Mouse (Mus musculus): ENCODE data around the gene Rccd1. TPM values are rescaled to one million over a fixed set of nuclear protein-coding genes. Genes with fewer than 3 reads are reported as not detected.

The Rccd1 gene
- 6.8 and 8.4 TPM in 2 replicates for polyA plus RNA-seq (2014; fragmentation: Nextera tagmentation; extraction: Ambion mirVana)

DNA sequence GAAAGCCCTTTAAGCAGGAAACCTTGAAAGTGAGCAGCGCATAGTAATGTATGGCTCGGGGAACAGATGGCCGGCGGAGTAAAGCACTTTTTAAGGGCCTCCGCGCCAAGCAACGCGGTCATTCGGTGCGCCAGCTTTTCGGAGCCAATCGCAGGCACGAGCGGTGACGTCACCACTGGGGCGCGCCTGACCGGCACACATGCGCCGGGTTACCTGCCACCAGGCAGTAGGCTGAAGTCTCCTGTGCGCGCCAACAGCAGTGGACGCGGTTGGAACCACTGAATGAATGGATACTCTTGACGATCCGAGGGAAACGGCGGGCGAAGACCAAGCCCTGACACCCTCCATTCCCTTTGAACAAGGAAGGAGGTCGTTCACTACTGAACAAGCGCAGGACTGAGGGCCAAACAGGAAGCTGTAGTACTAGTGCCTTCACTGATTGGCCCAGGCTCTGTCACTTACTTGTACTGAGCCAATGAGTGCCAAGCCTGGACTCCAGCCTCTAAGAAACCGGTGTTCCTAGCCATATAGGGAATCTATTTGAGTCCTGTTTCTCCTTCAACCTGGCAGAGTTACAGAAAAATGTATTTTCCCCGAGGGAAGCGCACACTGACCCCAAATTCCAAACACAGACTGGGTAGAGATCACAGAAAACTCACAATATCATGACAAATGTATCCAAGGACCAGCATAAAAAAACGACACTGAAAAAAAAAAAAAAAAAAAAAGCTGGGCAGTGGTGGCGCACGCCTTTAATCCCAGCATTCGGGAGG lies at the start of gene Rccd1:
Gene Rccd1, minus strand, starts transcription at position 412 of the 773 bp plus-strand sequence.
- Histone ChIP-seq H3K9me3 (ENCODE audit: control insufficient read depth, low read length) (no peaks in the 10 kb centered on the region), H3K27ac (replicated peaks; ENCODE audit: low read depth, low read length) (peak within 1 kb of the TSS; percentile 89), H3K4me3 (ENCODE audit: low read depth, low read length) (peak within 1 kb of the TSS; percentile 62), H3K4me2 (ENCODE audit: low read depth, low read length) (peak within 1 kb of the TSS; percentile 76), H3K27me3 (replicated peaks; ENCODE audit: control insufficient read depth, insufficient read depth, low read length) (no peaks in the 10 kb centered on the region), H3K4me1 (ENCODE audit: control insufficient read depth, insufficient read depth, low read length) (peaks cover 9% of the 10 kb centered on the region), H3K36me3 (ENCODE audit: control insufficient read depth, insufficient read depth, low read length) (peaks cover 54% of the 10 kb centered on the region), H3K9ac (ENCODE audit: low read depth, low read length) (peak within 1 kb of the TSS; percentile 71)
- DNase-seq (ENCODE audit: low spot score): peak; percentile 99
- WGBS: 2% methylated on average over 38 of the region's 38 CpGs
- peak; percentile 99 for ATAC-seq (ENCODE audit: low read depth)

DNA sequence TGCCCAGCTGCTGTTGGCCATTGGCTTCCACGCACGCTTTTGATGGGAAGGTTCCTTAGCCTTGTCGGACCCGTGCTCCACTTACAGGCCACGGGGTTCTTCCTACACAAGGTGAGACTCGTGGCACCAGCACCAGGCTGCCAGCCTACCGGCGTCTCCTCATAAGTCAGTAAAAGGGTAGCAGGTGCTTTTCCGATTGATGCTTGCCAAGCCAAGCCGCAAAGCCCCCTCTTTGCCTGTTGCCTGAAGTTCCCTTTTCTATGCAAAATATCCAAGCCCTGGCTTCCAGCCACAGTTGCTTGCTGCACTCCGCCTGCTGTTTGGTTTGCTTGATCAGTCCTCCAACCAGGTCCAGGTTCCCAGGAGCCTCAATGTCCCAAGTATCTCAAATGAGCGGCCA lies 49.6 kb upstream of the Rccd1 start:
- Histone ChIP-seq H3K4me2 (ENCODE audit: low read depth, low read length) (no peak overlapping the region), H3K4me3 (ENCODE audit: low read depth, low read length) (no peak overlapping the region), H3K27ac (replicated peaks; ENCODE audit: low read depth, low read length) (no peak overlapping the region), H3K36me3 (ENCODE audit: control insufficient read depth, insufficient read depth, low read length) (0 out of 2 replicates have a peak, but pooled peaks cover 7% of the 10 kb centered on the region), H3K4me1 (ENCODE audit: control insufficient read depth, insufficient read depth, low read length) (peaks cover 14% of the 10 kb centered on the region), H3K27me3 (replicated peaks; ENCODE audit: control insufficient read depth, insufficient read depth, low read length) (no peaks in the 10 kb centered on the region), H3K9me3 (ENCODE audit: control insufficient read depth, low read length) (no peaks in the 10 kb centered on the region), H3K9ac (ENCODE audit: low read depth, low read length) (no peak overlapping the region)
- 77% methylated on average over 12 of the region's 12 CpGs for WGBS
- DNase-seq (ENCODE audit: low spot score) (no peak), ATAC-seq (ENCODE audit: low read depth) (no peak)

DNA sequence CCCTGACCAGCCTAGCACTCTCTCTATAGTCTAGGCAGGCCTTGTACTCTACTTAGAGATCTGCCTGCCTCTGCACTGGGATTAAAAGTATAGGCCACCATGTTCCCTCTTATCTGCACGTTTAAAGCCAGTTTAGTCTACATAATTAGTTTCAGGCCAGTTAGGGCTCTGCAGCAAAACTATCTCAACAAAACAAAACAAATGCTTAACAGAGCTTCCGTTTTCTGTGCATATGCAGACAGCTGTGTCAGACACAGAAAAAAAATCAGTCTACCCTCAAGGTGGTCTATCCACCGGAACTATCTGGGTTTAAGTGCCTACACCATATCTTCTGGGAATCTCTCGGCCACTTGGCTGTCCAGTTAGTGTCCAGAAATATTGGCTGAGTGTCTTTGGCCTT lies 49.1 kb upstream of the Rccd1 start:
- peaks cover 14% of the 10 kb centered on the region for H3K4me1 ChIP-seq (ENCODE audit: control insufficient read depth, insufficient read depth, low read length)
- H3K9me3 ChIP-seq (ENCODE audit: control insufficient read depth, low read length): no peaks in the 10 kb centered on the region
- H3K4me2 ChIP-seq (ENCODE audit: low read depth, low read length): no peak overlapping the region
- ATAC-seq (ENCODE audit: low read depth): no peak
- H3K27ac ChIP-seq (replicated peaks; ENCODE audit: low read depth, low read length): no peak overlapping the region
- no peak overlapping the region for H3K9ac ChIP-seq (ENCODE audit: low read depth, low read length)
- no peaks in the 10 kb centered on the region for H3K27me3 ChIP-seq (replicated peaks; ENCODE audit: control insufficient read depth, insufficient read depth, low read length)
- H3K4me3 ChIP-seq (ENCODE audit: low read depth, low read length): no peak overlapping the region
- H3K36me3 ChIP-seq (ENCODE audit: control insufficient read depth, insufficient read depth, low read length): peaks cover 6% of the 10 kb centered on the region
- 68% methylated on average over 4 of the region's 4 CpGs for WGBS
- DNase-seq (ENCODE audit: low spot score): no peak

DNA sequence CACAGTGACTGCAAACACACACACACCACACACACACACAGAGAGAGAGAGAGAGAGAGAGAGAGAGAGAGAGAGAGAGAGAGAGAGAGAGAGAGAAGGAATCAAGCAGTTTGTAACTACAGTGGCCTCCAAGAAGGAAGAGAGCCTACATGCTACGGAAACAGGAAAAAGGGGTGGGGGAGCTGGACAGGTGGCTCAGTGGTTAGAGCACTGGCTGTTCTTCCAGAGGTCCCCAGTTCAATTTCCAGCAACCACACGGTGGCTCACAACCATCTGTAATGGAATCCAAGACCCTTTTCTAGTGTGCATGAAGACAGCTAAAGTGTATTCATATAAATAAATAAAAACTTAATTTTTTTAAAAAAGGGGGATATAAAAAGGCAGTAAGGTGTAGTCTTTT lies 48.4 kb upstream of the Rccd1 start:
- WGBS: 53% methylated on average over 2 of the region's 2 CpGs
- H3K4me3 ChIP-seq (ENCODE audit: low read depth, low read length): no peak overlapping the region
- H3K27ac ChIP-seq (replicated peaks; ENCODE audit: low read depth, low read length): no peak overlapping the region
- H3K36me3 ChIP-seq (ENCODE audit: control insufficient read depth, insufficient read depth, low read length): peaks cover 10% of the 10 kb centered on the region
- ATAC-seq (ENCODE audit: low read depth) (no peak), DNase-seq (ENCODE audit: low spot score) (no peak)
- H3K4me2 ChIP-seq (ENCODE audit: low read depth, low read length): no peak overlapping the region
- H3K9me3 ChIP-seq (ENCODE audit: control insufficient read depth, low read length): no peaks in the 10 kb centered on the region
- no peak overlapping the region for H3K9ac ChIP-seq (ENCODE audit: low read depth, low read length)
- H3K27me3 ChIP-seq (replicated peaks; ENCODE audit: control insufficient read depth, insufficient read depth, low read length): no peaks in the 10 kb centered on the region
- H3K4me1 ChIP-seq (ENCODE audit: control insufficient read depth, insufficient read depth, low read length): peaks cover 14% of the 10 kb centered on the region

DNA sequence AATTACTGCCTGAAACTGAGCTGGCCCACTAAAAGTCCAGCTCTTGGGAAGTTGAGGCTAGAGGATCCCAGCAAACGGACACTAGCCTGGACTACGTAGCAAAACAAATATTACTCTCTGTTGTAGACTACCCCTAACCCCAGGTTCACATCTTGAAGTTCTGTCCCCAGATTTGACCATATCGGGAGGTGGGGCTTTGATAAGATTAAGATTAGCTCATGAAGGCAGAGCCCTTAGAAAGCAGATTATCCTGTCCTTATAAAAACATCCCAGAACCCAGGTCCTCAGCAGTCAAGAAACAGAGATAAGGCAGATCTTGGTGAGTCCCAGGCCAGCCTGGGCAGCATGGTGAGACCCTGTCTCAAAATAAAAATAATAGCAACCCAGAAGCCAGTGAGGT lies 47.9 kb upstream of the Rccd1 start:
- WGBS: 79% methylated on average over 3 of the region's 3 CpGs
- peaks cover 14% of the 10 kb centered on the region for H3K4me1 ChIP-seq (ENCODE audit: control insufficient read depth, insufficient read depth, low read length)
- no peak for ATAC-seq (ENCODE audit: low read depth)

DNA sequence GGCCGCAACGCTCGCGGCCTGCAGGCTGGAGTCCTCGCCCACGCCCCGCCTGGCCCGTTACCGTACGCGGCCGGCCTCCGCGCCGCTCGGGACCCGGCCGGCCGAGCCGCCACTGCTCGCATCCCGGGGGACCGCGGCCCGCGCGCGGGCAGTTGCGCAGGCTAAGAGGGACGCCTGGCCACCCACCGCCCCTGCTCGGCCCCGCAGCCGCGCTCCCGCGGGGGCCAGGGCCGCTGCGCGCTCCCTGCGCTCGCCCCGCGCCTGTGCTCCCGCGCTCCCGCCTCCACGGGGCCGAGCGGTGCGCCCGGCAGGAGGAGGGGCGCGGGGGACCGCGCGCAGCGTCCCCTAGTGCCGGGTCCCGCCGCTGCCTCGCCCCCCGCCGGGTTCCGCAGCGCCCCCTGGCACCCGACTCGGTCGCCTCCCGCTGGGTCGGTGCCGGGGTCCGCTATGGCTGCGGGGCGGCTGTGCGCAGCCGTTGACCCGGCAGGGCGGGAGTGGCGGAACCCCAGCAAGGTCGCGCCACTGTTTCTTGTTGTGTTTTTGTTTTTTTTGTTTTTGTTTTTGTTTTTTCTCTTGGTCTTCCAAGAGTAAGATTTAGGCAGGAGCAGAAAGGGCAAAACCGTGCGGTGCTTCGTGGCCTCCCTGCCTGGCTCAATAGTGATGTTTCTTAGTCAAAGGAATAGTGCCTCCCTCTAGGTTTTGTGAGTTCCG lies 46.9 kb upstream of the Rccd1 start, which contains the start of gene Man2a2:
Gene Man2a2, minus strand, starts transcription at position 335 of the 711 bp plus-strand sequence.
- peaks cover 14% of the 10 kb centered on the region for H3K4me1 ChIP-seq (ENCODE audit: control insufficient read depth, insufficient read depth, low read length)
- peak within 1 kb of the TSS; percentile 87 for H3K27ac ChIP-seq (replicated peaks; ENCODE audit: low read depth, low read length)
- DNase-seq (ENCODE audit: low spot score) (peak; percentile 82), ATAC-seq (ENCODE audit: low read depth) (peak; percentile 77)
- peaks cover 25% of the 10 kb centered on the region for H3K36me3 ChIP-seq (ENCODE audit: control insufficient read depth, insufficient read depth, low read length)
- no peaks in the 10 kb centered on the region for H3K27me3 ChIP-seq (replicated peaks; ENCODE audit: control insufficient read depth, insufficient read depth, low read length)
- WGBS: under 1% methylated on average over 14 of the region's 86 CpGs
- no peaks in the 10 kb centered on the region for H3K9me3 ChIP-seq (ENCODE audit: control insufficient read depth, low read length)
- H3K9ac ChIP-seq (ENCODE audit: low read depth, low read length): peak within 1 kb of the TSS; percentile 89
- peak within 1 kb of the TSS; percentile 70 for H3K4me2 ChIP-seq (ENCODE audit: low read depth, low read length)
- H3K4me3 ChIP-seq (ENCODE audit: low read depth, low read length): peak within 1 kb of the TSS; percentile 90

More for the DNA sequence above, 47.9 kb upstream of the Rccd1 start:
- no peak overlapping the region for H3K4me3 ChIP-seq (ENCODE audit: low read depth, low read length)
- H3K9me3 ChIP-seq (ENCODE audit: control insufficient read depth, low read length): no peaks in the 10 kb centered on the region
- H3K9ac ChIP-seq (ENCODE audit: low read depth, low read length): no peak overlapping the region
- no peaks in the 10 kb centered on the region for H3K27me3 ChIP-seq (replicated peaks; ENCODE audit: control insufficient read depth, insufficient read depth, low read length)
- peaks cover 16% of the 10 kb centered on the region for H3K36me3 ChIP-seq (ENCODE audit: control insufficient read depth, insufficient read depth, low read length)
- H3K4me2 ChIP-seq (ENCODE audit: low read depth, low read length): no peak overlapping the region
- H3K27ac ChIP-seq (replicated peaks; ENCODE audit: low read depth, low read length): no peak overlapping the region
- no peak for DNase-seq (ENCODE audit: low spot score)

DNA sequence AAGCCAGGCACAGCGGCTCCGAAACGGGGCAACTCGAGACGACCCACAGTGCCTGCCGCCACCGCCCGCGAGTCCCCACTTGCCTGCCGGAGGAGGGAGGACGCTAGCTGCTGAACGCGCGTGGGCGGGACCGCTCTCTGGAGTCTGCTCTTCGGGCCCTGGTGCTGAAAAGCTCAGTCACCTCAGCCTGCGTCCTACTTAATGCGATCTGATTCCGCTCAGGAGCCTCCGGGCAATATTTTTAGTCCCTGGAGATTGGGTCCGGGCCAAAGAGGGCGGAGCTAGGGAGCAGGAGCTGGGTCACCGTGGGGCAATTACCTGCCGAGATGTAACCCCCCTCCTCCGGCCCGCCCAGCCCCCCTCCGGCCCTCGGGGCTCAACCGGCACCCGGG lies 46.4 kb upstream of the Rccd1 start:
- H3K4me2 ChIP-seq (ENCODE audit: low read depth, low read length): peak overlapping the region; percentile 70
- peaks cover 14% of the 10 kb centered on the region for H3K4me1 ChIP-seq (ENCODE audit: control insufficient read depth, insufficient read depth, low read length)
- H3K36me3 ChIP-seq (ENCODE audit: control insufficient read depth, insufficient read depth, low read length): peaks cover 31% of the 10 kb centered on the region
- no peaks in the 10 kb centered on the region for H3K9me3 ChIP-seq (ENCODE audit: control insufficient read depth, low read length)
- DNase-seq (ENCODE audit: low spot score): peak; percentile 89
- peak; percentile 80 for ATAC-seq (ENCODE audit: low read depth)
- H3K27ac ChIP-seq (replicated peaks; ENCODE audit: low read depth, low read length): peak overlapping the region; percentile 87
- WGBS: 0% methylated on average over 18 of the region's 31 CpGs
- peak overlapping the region; percentile 90 for H3K4me3 ChIP-seq (ENCODE audit: low read depth, low read length)
- peak overlapping the region; percentile 89 for H3K9ac ChIP-seq (ENCODE audit: low read depth, low read length)
- no peaks in the 10 kb centered on the region for H3K27me3 ChIP-seq (replicated peaks; ENCODE audit: control insufficient read depth, insufficient read depth, low read length)

DNA sequence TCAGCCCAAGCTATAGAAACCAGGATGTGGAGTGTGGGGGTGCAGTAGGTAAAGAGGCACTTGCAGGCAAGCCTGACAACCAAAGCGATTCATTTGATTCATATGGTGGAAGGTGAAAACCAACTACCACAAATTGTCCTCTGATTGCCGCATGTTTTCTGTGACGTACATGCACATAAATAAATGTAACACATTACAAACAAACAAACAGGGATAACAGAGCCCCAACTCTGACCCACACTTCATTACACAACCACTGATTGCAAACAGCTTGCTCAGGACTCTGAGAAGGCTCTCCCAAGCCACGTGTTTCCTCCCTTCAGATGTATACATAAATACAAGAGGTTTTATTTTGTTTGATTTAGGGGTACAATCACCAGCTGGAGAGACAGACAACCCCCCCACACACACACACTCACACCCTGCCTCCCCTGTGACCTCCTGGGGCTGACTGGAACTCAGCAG lies 45.7 kb upstream of the Rccd1 start:
- no peak for ATAC-seq (ENCODE audit: low read depth)
- Histone ChIP-seq H3K9ac (ENCODE audit: low read depth, low read length) (peak overlapping the region; percentile 89), H3K9me3 (ENCODE audit: control insufficient read depth, low read length) (no peaks in the 10 kb centered on the region), H3K27ac (replicated peaks; ENCODE audit: low read depth, low read length) (peak overlapping the region; percentile 87), H3K4me3 (ENCODE audit: low read depth, low read length) (peak overlapping the region; percentile 90), H3K4me1 (ENCODE audit: control insufficient read depth, insufficient read depth, low read length) (peaks cover 14% of the 10 kb centered on the region), H3K27me3 (replicated peaks; ENCODE audit: control insufficient read depth, insufficient read depth, low read length) (no peaks in the 10 kb centered on the region), H3K36me3 (ENCODE audit: control insufficient read depth, insufficient read depth, low read length) (peaks cover 36% of the 10 kb centered on the region), H3K4me2 (ENCODE audit: low read depth, low read length) (peak overlapping the region; percentile 70)
- 29% methylated on average over 4 of the region's 4 CpGs for WGBS
- no peak for DNase-seq (ENCODE audit: low spot score)

Measured in embryonic facial prominence, embryonic 14.5 days (tissue).